Mouse (Mus musculus): Measurements from ENCODE around the gene Il2rb. TPM values are rescaled to one million over a fixed set of nuclear protein-coding genes. Genes with fewer than 3 reads are reported as not detected.

The Il2rb gene
- polyA plus RNA-seq, 1 experiment from 2014 or later: 0.09 TPM

Other genes with a start within 250 kb of the Il2rb start
- 0.31 and 0.35 TPM in 2 replicates for gene Csf2rb2, start 189.6 kb downstream of the Il2rb start, polyA plus RNA-seq (2016; fragmentation: Nextera tagmentation; extraction: Ambion mirVana)
- 1.1 and 2.3 TPM in 2 replicates for gene Csf2rb, start 169.5 kb downstream of the Il2rb start, polyA plus RNA-seq (2016; fragmentation: Nextera tagmentation; extraction: Ambion mirVana)
- gene Tex33, start 99.4 kb downstream of the Il2rb start, polyA plus RNA-seq (2016; fragmentation: Nextera tagmentation; extraction: Ambion mirVana): not detected in 2 replicates
- 10.1 and 11.9 TPM in 2 replicates for gene Tst, start 89.4 kb downstream of the Il2rb start, polyA plus RNA-seq (2016; fragmentation: Nextera tagmentation; extraction: Ambion mirVana)
- 1.6 and 2.1 TPM in 2 replicates for gene Mpst, start 88.9 kb downstream of the Il2rb start, polyA plus RNA-seq (2016; fragmentation: Nextera tagmentation; extraction: Ambion mirVana)
- gene Kctd17, start 66.7 kb downstream of the Il2rb start, polyA plus RNA-seq (2016; fragmentation: Nextera tagmentation; extraction: Ambion mirVana): 56.1 and 58.9 TPM in 2 replicates
- gene Tmprss6, start 26.6 kb downstream of the Il2rb start, polyA plus RNA-seq (2016; fragmentation: Nextera tagmentation; extraction: Ambion mirVana): 0.66 and 1.4 TPM in 2 replicates
- gene C1qtnf6, start 36.1 kb upstream of the Il2rb start, polyA plus RNA-seq (2016; fragmentation: Nextera tagmentation; extraction: Ambion mirVana): 21.0 and 22.9 TPM in 2 replicates
- not detected in 2 replicates for gene Sstr3, start 49.4 kb upstream of the Il2rb start, polyA plus RNA-seq (2016; fragmentation: Nextera tagmentation; extraction: Ambion mirVana)
- gene Rac2, start 77.5 kb upstream of the Il2rb start, polyA plus RNA-seq (2016; fragmentation: Nextera tagmentation; extraction: Ambion mirVana): 7.6 TPM in 2 replicates
- gene Cyth4, start 101.8 kb upstream of the Il2rb start, polyA plus RNA-seq (2016; fragmentation: Nextera tagmentation; extraction: Ambion mirVana): 5.3 and 6.6 TPM in 2 replicates
- gene Elfn2, start 223.5 kb upstream of the Il2rb start, polyA plus RNA-seq (2016; fragmentation: Nextera tagmentation; extraction: Ambion mirVana): 0.06 and 0.19 TPM in 2 replicates

All from embryonic facial prominence, embryonic 12.5 days (tissue).